Mouse (Mus musculus) C2C12 (cell line): ENCODE data around the gene Nnmt. TPM values are rescaled to one million over a fixed set of nuclear protein-coding genes. Genes with fewer than 3 reads are reported as not detected.

Source experiments
- H3K27me3 ChIP-seq: one replicate; pipeline ENCODE4 v1.6.1; 2011; ENCODE audit not compliant: control insufficient read depth, insufficient read depth, insufficient read length
- H3K36me3 ChIP-seq: one replicate; pipeline ENCODE4 v1.6.1; 2011; ENCODE audit not compliant: control insufficient read depth, insufficient read depth
- H3K4me3 ChIP-seq: one replicate; pipeline ENCODE4 v1.5.1; 2011; ENCODE audit warnings: mild to moderate bottlenecking, control low read depth; ENCODE audit not compliant: poor library complexity, insufficient read depth, severe bottlenecking
- H3K79me2 ChIP-seq: one replicate; pipeline ENCODE4 v1.6.1; 2011; ENCODE audit not compliant: control insufficient read depth, insufficient read depth
- H3K79me3 ChIP-seq: one replicate; pipeline ENCODE4 v1.6.1; 2011; ENCODE audit warnings: low read depth, control low read depth
- H3ac ChIP-seq: one replicate; pipeline ENCODE3; 2011; ENCODE audit warnings: low read depth; ENCODE audit not compliant: control insufficient read depth, insufficient read length
- CEBPB ChIP-seq: IDR thresholded peaks from one replicate; pipeline ENCODE4 v1.6.1; 2011; ENCODE audit warnings: low read depth, mild to moderate bottlenecking, control low read depth, moderate library complexity
- CTCF ChIP-seq: IDR thresholded peaks from one replicate; pipeline ENCODE4 v1.5.1; 2011; ENCODE audit not compliant: control insufficient read depth, insufficient read depth, insufficient read length
- FOSL1 ChIP-seq: IDR thresholded peaks from one replicate; pipeline ENCODE4 v1.8.0; 2011; ENCODE audit warnings: mild to moderate bottlenecking, low read length; ENCODE audit not compliant: poor library complexity, insufficient read depth, severe bottlenecking
- MAX ChIP-seq: IDR thresholded peaks from one replicate; pipeline ENCODE4 v1.6.1; 2011; ENCODE audit warnings: mild to moderate bottlenecking, control low read depth
- MYOD1 ChIP-seq: IDR thresholded peaks from one replicate; pipeline ENCODE4 v1.6.1; 2011; ENCODE audit warnings: low read depth; ENCODE audit not compliant: control insufficient read depth, insufficient read length
- MYOG ChIP-seq: IDR thresholded peaks from one replicate; pipeline ENCODE4 v1.6.1; 2011; ENCODE audit not compliant: control insufficient read depth, insufficient read length; ENCODE audit errors: extremely low read depth
- USF1 ChIP-seq: IDR thresholded peaks from one replicate; pipeline ENCODE4 v1.6.1; 2011; ENCODE audit warnings: low read depth, mild to moderate bottlenecking, control low read depth, moderate library complexity
- polyA plus RNA-seq: library from polyadenylated mRNA; unstranded; fragments of >200 nt; fragmentation: generic; extraction: Trizol; gene quantifications from one replicate; pipeline ENCODE4 v1.2.1, GENCODE M21; 2012; ENCODE audit warnings: missing spikeins

Nnmt gene
- polyA plus RNA-seq, 1 experiment: not detected

DNA sequence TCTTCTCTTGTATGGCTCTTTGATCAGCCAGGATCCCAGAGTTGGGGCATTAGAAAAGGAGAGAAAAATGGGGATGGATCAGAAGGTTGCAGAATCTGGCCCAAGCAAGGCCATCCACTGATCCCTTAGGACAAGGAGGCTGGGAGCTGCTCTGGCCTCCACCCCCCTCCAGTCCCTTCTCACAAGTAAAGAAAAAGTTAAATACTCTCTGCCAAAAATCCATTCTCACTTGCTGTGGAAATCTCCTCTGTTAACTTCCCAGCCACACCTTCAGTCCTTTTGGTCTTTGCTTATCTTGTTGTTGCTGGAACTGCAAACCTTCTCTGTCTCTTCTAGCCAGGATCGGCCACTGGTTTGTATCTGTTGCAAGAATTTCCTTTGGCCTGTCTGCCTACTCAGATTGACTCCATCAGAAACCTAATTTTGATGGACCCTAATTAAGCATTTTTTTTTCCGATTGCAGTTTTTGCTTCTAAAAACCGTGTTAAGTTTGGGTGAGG is 12.6 kb upstream of the Nnmt start:
- Histone ChIP-seq H3K36me3 (no peaks in the 10 kb centered on the region), H3K4me3 (no peak overlapping the region), H3ac (no peak overlapping the region), H3K79me2 (no peaks in the 10 kb centered on the region), H3K79me3 (no peaks in the 10 kb centered on the region), H3K27me3 (no peaks in the 10 kb centered on the region)
- no peak for TF ChIP-seq USF1
- TF ChIP-seq CTCF: no peak
- no peak for TF ChIP-seq MAX
- TF ChIP-seq MYOG: no peak
- no peak for TF ChIP-seq MYOD1
- TF ChIP-seq FOSL1: no peak
- TF ChIP-seq CEBPB: no peak

DNA sequence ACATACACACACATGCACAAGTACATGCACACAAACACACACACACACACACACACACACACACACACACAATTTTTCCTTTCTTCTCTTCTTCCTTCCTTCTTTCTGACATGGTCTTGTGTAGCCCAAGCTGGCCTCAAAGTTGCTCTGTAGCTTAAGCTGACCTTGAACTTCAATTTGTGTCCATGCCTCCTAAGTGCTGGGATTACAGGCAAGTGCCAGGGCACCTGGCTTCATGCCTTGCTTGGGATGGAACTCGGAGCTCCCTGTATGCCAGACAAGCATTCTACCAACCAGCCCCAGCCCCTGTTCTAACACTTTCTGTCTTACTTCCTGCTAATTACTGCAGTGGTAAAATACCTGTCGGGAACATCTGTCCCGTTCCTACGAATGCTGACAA is 8.3 kb upstream of the Nnmt start:
- Histone ChIP-seq H3K79me2 (no peaks in the 10 kb centered on the region), H3K27me3 (no peaks in the 10 kb centered on the region), H3K79me3 (no peaks in the 10 kb centered on the region), H3K4me3 (no peak overlapping the region), H3ac (no peak overlapping the region), H3K36me3 (no peaks in the 10 kb centered on the region)
- no peak for TF ChIP-seq USF1
- TF ChIP-seq MYOG: no peak
- no peak for TF ChIP-seq CEBPB
- no peak for TF ChIP-seq FOSL1
- no peak for TF ChIP-seq MAX
- no peak for TF ChIP-seq MYOD1
- TF ChIP-seq CTCF: no peak

- TF ChIP-seq USF1 (no peak), CEBPB (no peak), MYOD1 (no peak), CTCF (no peak), MYOG (no peak), FOSL1 (no peak), MAX (no peak)
- no peaks in the 10 kb centered on the region for H3K36me3 ChIP-seq
- H3ac ChIP-seq: no peak overlapping the region
- no peaks in the 10 kb centered on the region for H3K27me3 ChIP-seq
- no peak overlapping the region for H3K4me3 ChIP-seq
- H3K79me3 ChIP-seq: no peaks in the 10 kb centered on the region
- no peaks in the 10 kb centered on the region for H3K79me2 ChIP-seq
These were observed 7.6 kb upstream of the Nnmt start for GRCm38 (mm10) chr9:48612542-48612941.

DNA sequence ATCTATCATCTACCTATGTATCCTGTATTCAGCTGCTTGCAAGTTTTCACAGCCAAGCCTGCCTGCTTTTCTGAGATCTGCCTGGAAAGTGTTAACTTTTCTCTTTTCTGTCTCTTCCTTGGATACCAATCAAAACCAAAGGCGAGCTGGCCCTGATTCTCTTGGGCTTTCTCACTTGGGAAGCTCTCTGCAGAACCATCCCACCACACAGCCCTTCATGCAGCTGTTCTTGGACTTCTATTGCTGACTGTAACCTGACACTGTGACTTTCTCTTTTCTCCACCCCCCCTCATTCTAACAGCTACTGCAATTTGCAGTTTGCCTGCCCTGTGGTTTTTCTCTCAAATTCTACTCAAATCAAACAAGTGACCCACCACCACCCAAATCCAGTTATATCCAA is 6.1 kb upstream of the Nnmt start:
- no peaks in the 10 kb centered on the region for H3K79me3 ChIP-seq

DNA sequence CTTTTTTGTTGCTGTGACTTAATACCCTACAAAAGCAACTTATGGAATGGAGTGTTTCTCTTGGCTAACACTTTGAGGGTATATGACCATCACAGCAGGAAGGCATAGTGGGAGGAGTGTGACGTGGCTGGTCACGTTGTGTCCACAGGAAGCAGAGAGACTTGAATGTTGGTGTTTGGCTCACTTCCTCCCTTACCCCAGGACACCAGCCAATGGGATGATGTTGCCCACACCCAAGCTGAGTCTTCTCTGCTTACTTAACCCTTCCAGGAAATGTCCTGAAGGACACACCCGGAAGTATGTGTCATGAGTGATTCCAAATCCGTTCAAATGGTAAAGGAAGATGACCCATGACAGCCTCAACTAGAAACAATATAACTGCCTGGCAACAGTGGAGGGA is 4.8 kb upstream of the Nnmt start:
- no peak for TF ChIP-seq MYOD1
- no peak for TF ChIP-seq CTCF
- no peak for TF ChIP-seq USF1
- TF ChIP-seq MYOG: no peak
- no peak for TF ChIP-seq FOSL1
- TF ChIP-seq CEBPB: no peak
- no peak for TF ChIP-seq MAX
- Histone ChIP-seq H3K79me3 (no peaks in the 10 kb centered on the region), H3K79me2 (no peaks in the 10 kb centered on the region), H3K36me3 (no peaks in the 10 kb centered on the region), H3ac (no peak overlapping the region), H3K4me3 (no peak overlapping the region), H3K27me3 (no peaks in the 10 kb centered on the region)

More for the DNA sequence above, 6.1 kb upstream of the Nnmt start:
- Histone ChIP-seq H3ac (no peak overlapping the region), H3K4me3 (no peak overlapping the region), H3K79me2 (no peaks in the 10 kb centered on the region), H3K36me3 (no peaks in the 10 kb centered on the region), H3K27me3 (no peaks in the 10 kb centered on the region)
- TF ChIP-seq CTCF (no peak), FOSL1 (no peak), MAX (no peak), MYOG (no peak), CEBPB (no peak), USF1 (no peak), MYOD1 (no peak)
